Mouse (Mus musculus): ENCODE results near the gene AB124611. TPM values are rescaled to one million over a fixed set of nuclear protein-coding genes. Genes with fewer than 3 reads are reported as not detected.
"Not testable (repeated sequence)": the region's sequence is repeated elsewhere in the genome, so short reads cannot be mapped to it uniquely, and the experiment has no call there.

Gene AB124611
- polyA plus RNA-seq, 1 experiment from 2014 or later, result 3.9 TPM

- Histone ChIP-seq H3K9ac (no peak overlapping the region), H3K27ac (no peak overlapping the region), H3K4me3 (no peak overlapping the region), H3K4me1 (no peaks in the 10 kb centered on the region), H3K27me3 (no peaks in the 10 kb centered on the region), H3K9me3 (no peaks in the 10 kb centered on the region), H3K36me3 (no peaks in the 10 kb centered on the region), H3K4me2 (peak overlapping the region; percentile 1; the same call in 1 of the 2 replicates)
- WGBS, result 39% methylated on average over 3 of the region's 3 CpGs
- ATAC-seq (ENCODE audit: borderline replicate concordance, extremely low read depth, low FRiP score, low TSS enrichment), result no peak
Measured at GRCm38 (mm10) chr9:21526634-21526944, 613 bp downstream of the AB124611 start.

GRCm38 (mm10) chr9:21527100-21527801, 1.3 kb downstream of the AB124611 start:
- H3K4me3 ChIP-seq, result no peak overlapping the region
- H3K27ac ChIP-seq, result no peak overlapping the region
- no peaks in the 10 kb centered on the region for H3K36me3 ChIP-seq
- H3K27me3 ChIP-seq, result no peaks in the 10 kb centered on the region
- H3K4me1 ChIP-seq, result no peaks in the 10 kb centered on the region
- WGBS, result 96% methylated on average over 2 of the region's 2 CpGs
- H3K9me3 ChIP-seq, result no peaks in the 10 kb centered on the region
- no peak overlapping the region for H3K9ac ChIP-seq
- no peak overlapping the region for H3K4me2 ChIP-seq
- ATAC-seq (ENCODE audit: borderline replicate concordance, extremely low read depth, low FRiP score, low TSS enrichment), result no peak

- no peak overlapping the region for H3K4me2 ChIP-seq
- no peaks in the 10 kb centered on the region for H3K36me3 ChIP-seq
- ATAC-seq (ENCODE audit: borderline replicate concordance, extremely low read depth, low FRiP score, low TSS enrichment), result no peak
- no peaks in the 10 kb centered on the region for H3K27me3 ChIP-seq
- 65% methylated on average over 1 of the region's 1 CpGs for WGBS
- H3K9me3 ChIP-seq, result no peaks in the 10 kb centered on the region
- no peak overlapping the region for H3K27ac ChIP-seq
- H3K4me1 ChIP-seq, result no peaks in the 10 kb centered on the region
- H3K9ac ChIP-seq, result no peak overlapping the region
- H3K4me3 ChIP-seq, result no peak overlapping the region
Measured at GRCm38 (mm10) chr9:21527917-21528324, 1.9 kb downstream of the AB124611 start.

- H3K4me3 ChIP-seq, result no peak overlapping the region
- H3K27ac ChIP-seq, result no peak overlapping the region
- H3K9me3 ChIP-seq, result no peaks in the 10 kb centered on the region
- H3K4me1 ChIP-seq, result no peaks in the 10 kb centered on the region
- 92% methylated on average over 14 of the region's 14 CpGs for WGBS
- H3K9ac ChIP-seq, result no peak overlapping the region
- no peaks in the 10 kb centered on the region for H3K36me3 ChIP-seq
- H3K27me3 ChIP-seq, result no peaks in the 10 kb centered on the region
- H3K4me2 ChIP-seq, result no peak overlapping the region
- no peak for ATAC-seq (ENCODE audit: borderline replicate concordance, extremely low read depth, low FRiP score, low TSS enrichment)
Measured at GRCm38 (mm10) chr9:21536501-21536900, 10.5 kb downstream of the AB124611 start.

GRCm38 (mm10) chr9:21537009-21537408, 11.0 kb downstream of the AB124611 start:
- no peaks in the 10 kb centered on the region for H3K9me3 ChIP-seq
- H3K4me2 ChIP-seq, result no peak overlapping the region
- H3K4me1 ChIP-seq, result no peaks in the 10 kb centered on the region
- H3K36me3 ChIP-seq, result no peaks in the 10 kb centered on the region
- no peak overlapping the region for H3K27ac ChIP-seq
- 68% methylated on average over 4 of the region's 4 CpGs for WGBS
- H3K27me3 ChIP-seq, result no peaks in the 10 kb centered on the region
- H3K9ac ChIP-seq, result no peak overlapping the region
- no peak overlapping the region for H3K4me3 ChIP-seq
- ATAC-seq (ENCODE audit: borderline replicate concordance, extremely low read depth, low FRiP score, low TSS enrichment), result no peak

GRCm38 (mm10) chr9:21539981-21540753, 14.2 kb downstream of the AB124611 start:
- WGBS, result 62% methylated on average over 7 of the region's 7 CpGs
- no peak for ATAC-seq (ENCODE audit: borderline replicate concordance, extremely low read depth, low FRiP score, low TSS enrichment)
- H3K9ac ChIP-seq, result no peak overlapping the region
- H3K27ac ChIP-seq, result no peak overlapping the region
- no peak overlapping the region for H3K4me3 ChIP-seq
- no peaks in the 10 kb centered on the region for H3K36me3 ChIP-seq
- peaks cover 8% of the 10 kb centered on the region for H3K4me1 ChIP-seq
- H3K27me3 ChIP-seq, result no peaks in the 10 kb centered on the region
- no peak overlapping the region for H3K4me2 ChIP-seq
- H3K9me3 ChIP-seq, result no peaks in the 10 kb centered on the region

- H3K27ac ChIP-seq; H3K9ac ChIP-seq; H3K9me3 ChIP-seq; H3K27me3 ChIP-seq; ATAC-seq (ENCODE audit: borderline replicate concordance, extremely low read depth, low FRiP score, low TSS enrichment); H3K4me2 ChIP-seq; H3K4me3 ChIP-seq; H3K36me3 ChIP-seq: not testable (repeated sequence)
- WGBS, result 96% methylated on average over 2 of the region's 2 CpGs
- peaks cover 12% of the 10 kb centered on the region for H3K4me1 ChIP-seq
Measured at GRCm38 (mm10) chr9:21542001-21542400, 16.0 kb downstream of the AB124611 start.

GRCm38 (mm10) chr9:21545351-21545915, 19.5 kb downstream of the AB124611 start:
- Histone ChIP-seq H3K27me3 (no peaks in the 10 kb centered on the region), H3K27ac (peak overlapping the region; percentile 97), H3K4me2 (peak overlapping the region; percentile 77), H3K4me3 (peak overlapping the region; percentile 89), H3K9me3 (no peaks in the 10 kb centered on the region), H3K36me3 (peaks cover 3% of the 10 kb centered on the region; the same call in 1 of the 2 replicates), H3K4me1 (peaks cover 27% of the 10 kb centered on the region), H3K9ac (peak overlapping the region; percentile 47)
- ATAC-seq (ENCODE audit: borderline replicate concordance, extremely low read depth, low FRiP score, low TSS enrichment), result peak; percentile 60
- WGBS, result 11% methylated on average over 9 of the region's 9 CpGs

- Histone ChIP-seq H3K9ac (peak overlapping the region; percentile 47), H3K27ac (peak overlapping the region; percentile 97), H3K36me3 (peaks cover 8% of the 10 kb centered on the region; the same call in 1 of the 2 replicates), H3K4me3 (peak overlapping the region; percentile 89), H3K4me2 (peak overlapping the region; percentile 77), H3K4me1 (peaks cover 27% of the 10 kb centered on the region), H3K9me3 (no peaks in the 10 kb centered on the region), H3K27me3 (no peaks in the 10 kb centered on the region)
- ATAC-seq (ENCODE audit: borderline replicate concordance, extremely low read depth, low FRiP score, low TSS enrichment), result peak; percentile 94
- under 1% methylated on average over 62 of the region's 67 CpGs for WGBS
Measured at GRCm38 (mm10) chr9:21545916-21546788, 20.2 kb downstream of the AB124611 start.

GRCm38 (mm10) chr9:21546789-21547074, 20.8 kb downstream of the AB124611 start, which contains the start of gene Carm1:
TSS of gene Carm1 (plus strand) at chr9:21546894.
- Histone ChIP-seq H3K4me2 (peak within 1 kb of the TSS; percentile 77), H3K9ac (peak within 1 kb of the TSS; percentile 99), H3K27ac (peak within 1 kb of the TSS; percentile 97), H3K27me3 (no peaks in the 10 kb centered on the region), H3K9me3 (no peaks in the 10 kb centered on the region), H3K4me1 (peaks cover 27% of the 10 kb centered on the region), H3K4me3 (peak within 1 kb of the TSS; percentile 89), H3K36me3 (peaks cover 9% of the 10 kb centered on the region; the same call in 1 of the 2 replicates)
- 1% methylated on average over 41 of the region's 52 CpGs for WGBS
- ATAC-seq (ENCODE audit: borderline replicate concordance, extremely low read depth, low FRiP score, low TSS enrichment), result no peak; the same call in 1 of the 2 replicates

- Histone ChIP-seq H3K4me1 (peaks cover 27% of the 10 kb centered on the region), H3K27me3 (no peaks in the 10 kb centered on the region), H3K27ac (peak overlapping the region; percentile 97), H3K9ac (peak overlapping the region; percentile 99), H3K9me3 (no peaks in the 10 kb centered on the region), H3K4me2 (peak overlapping the region; percentile 77), H3K36me3 (peaks cover 9% of the 10 kb centered on the region; the same call in 1 of the 2 replicates), H3K4me3 (peak overlapping the region; percentile 89)
- peak; percentile 7; the same call in 1 of the 2 replicates for ATAC-seq (ENCODE audit: borderline replicate concordance, extremely low read depth, low FRiP score, low TSS enrichment)
- under 1% methylated on average over 54 of the region's 66 CpGs for WGBS
Measured at GRCm38 (mm10) chr9:21547075-21547941, 21.3 kb downstream of the AB124611 start.
